Mouse (Mus musculus) MEL-GATA-1-ER (cell line): ENCODE data around the gene Scml4.

Experiments
- DNase-seq: peaks from one replicate; pipeline ENCODE4 v3.0.0-alpha.2; 2012; ENCODE audit warnings: low read depth; ENCODE audit errors: extremely low read depth

Scml4 gene

GRCm38 (mm10) chr10:42897632-42898031, 37.5 kb downstream of the Scml4 start:
- DNase-seq, result no peak

- DNase-seq, result no peak
These were observed 41.2 kb downstream of the Scml4 start for GRCm38 (mm10) chr10:42901361-42901760.

- no peak for DNase-seq
These were observed 42.9 kb downstream of the Scml4 start for GRCm38 (mm10) chr10:42903054-42903453.

- no peak for DNase-seq
These were observed 48.4 kb downstream of the Scml4 start for GRCm38 (mm10) chr10:42908562-42908961.

GRCm38 (mm10) chr10:42910567-42910966, 50.4 kb downstream of the Scml4 start:
- no peak for DNase-seq

- no peak for DNase-seq
These were observed 51.9 kb downstream of the Scml4 start for GRCm38 (mm10) chr10:42912056-42912455.

- DNase-seq, result no peak
These were observed 53.0 kb downstream of the Scml4 start for GRCm38 (mm10) chr10:42913196-42913595.

- DNase-seq, result peak; percentile 79
These were observed 54.0 kb downstream of the Scml4 start for GRCm38 (mm10) chr10:42914146-42914545.

GRCm38 (mm10) chr10:42917355-42917754, 57.2 kb downstream of the Scml4 start:
- DNase-seq, result no peak

GRCm38 (mm10) chr10:42919786-42920185, 59.6 kb downstream of the Scml4 start:
- DNase-seq, result no peak

GRCm38 (mm10) chr10:42925103-42925866, 65.1 kb downstream of the Scml4 start:
- no peak for DNase-seq

GRCm38 (mm10) chr10:42930121-42930650, 70.0 kb downstream of the Scml4 start:
- DNase-seq, result no peak

- DNase-seq, result no peak
These were observed 72.8 kb downstream of the Scml4 start for GRCm38 (mm10) chr10:42932862-42933480.

GRCm38 (mm10) chr10:42934672-42935071, 74.5 kb downstream of the Scml4 start:
- no peak for DNase-seq

- DNase-seq, result no peak
These were observed 76.0 kb downstream of the Scml4 start for GRCm38 (mm10) chr10:42936205-42936604.

- DNase-seq, result no peak
These were observed 78.2 kb downstream of the Scml4 start for GRCm38 (mm10) chr10:42938361-42938760.

- no peak for DNase-seq
These were observed 79.5 kb downstream of the Scml4 start for GRCm38 (mm10) chr10:42939691-42940090.

- DNase-seq, result no peak
These were observed 80.3 kb downstream of the Scml4 start for GRCm38 (mm10) chr10:42940193-42941050.

- no peak for DNase-seq
These were observed 81.1 kb downstream of the Scml4 start for GRCm38 (mm10) chr10:42941278-42941677.

- DNase-seq, result no peak
These were observed 81.6 kb downstream of the Scml4 start for GRCm38 (mm10) chr10:42941697-42942221.

- no peak for DNase-seq
These were observed 82.1 kb downstream of the Scml4 start for GRCm38 (mm10) chr10:42942300-42942699.
